Mouse (Mus musculus): ENCODE measurements around the gene H2-Q1. TPM values are rescaled to one million over a fixed set of nuclear protein-coding genes. Genes with fewer than 3 reads are reported as not detected.
"Not testable (repeated sequence)": the region's sequence is repeated elsewhere in the genome, so short reads cannot be mapped to it uniquely, and the experiment has no call there.

Gene H2-Q1
- total RNA-seq (2021): under 1 TPM; 0.67 to 0.81 TPM

DNA sequence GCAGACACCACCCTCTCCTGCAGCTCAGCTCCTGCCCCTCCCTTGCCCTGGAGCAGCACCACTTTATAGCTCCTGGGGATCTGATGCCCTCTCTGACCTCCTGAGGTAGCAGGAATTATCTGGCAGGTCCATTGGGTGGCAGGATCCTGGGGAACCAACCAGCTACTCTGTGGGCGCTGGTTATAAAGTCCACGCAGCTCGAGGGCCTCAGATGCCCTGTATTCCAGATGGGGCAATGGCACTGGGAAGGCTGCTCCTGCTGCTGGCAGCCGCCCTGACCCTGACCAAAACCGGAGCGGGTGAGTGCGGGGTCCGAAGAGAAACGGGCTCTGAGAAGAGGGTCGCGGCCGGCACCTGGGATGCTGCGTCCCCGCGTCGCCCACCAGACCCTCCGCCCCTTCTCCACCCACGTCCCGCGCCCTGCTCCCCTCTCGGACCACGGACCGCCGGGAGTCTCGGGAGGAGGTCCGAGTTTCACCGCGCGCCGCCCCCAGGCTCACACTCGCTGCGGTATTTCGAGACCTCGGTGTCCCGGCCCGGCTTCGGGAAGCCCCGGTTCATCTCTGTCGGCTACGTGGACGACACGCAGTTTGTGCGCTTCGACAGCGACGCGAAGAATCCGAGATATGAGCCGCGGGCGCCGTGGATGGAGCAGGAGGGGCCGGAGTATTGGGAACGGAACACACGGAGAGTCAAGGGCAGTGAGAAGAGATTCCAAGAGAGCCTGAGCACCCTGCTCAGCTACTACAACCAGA is at the start of gene H2-Q1:
TSS of gene H2-Q1 (plus strand) at position 79 of the 755 bp plus-strand sequence.
- intact Hi-C loops (cut with DNase I): no loop called here
- DNase-seq (ENCODE audit: extremely low spot score in 1 of 2, low spot score in 2 of 2): no peak

DNA sequence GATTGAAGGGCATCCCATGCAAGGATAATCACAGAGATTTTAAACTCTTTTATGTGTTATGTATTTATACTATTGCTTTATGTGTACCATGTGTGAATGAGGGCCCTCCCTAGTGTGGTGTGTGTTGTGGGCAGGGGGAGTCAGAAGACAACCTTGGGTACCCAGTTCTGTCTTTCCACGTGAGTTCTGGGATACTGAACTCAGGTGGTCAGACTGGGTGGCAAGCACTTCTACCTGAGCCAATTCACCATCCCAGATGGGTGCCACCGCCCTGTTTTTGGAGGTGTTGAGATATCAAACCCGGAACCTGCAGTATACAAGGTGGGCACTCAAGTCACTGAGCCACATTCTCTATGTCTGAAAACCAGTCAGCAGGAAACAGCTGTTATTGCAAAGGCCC is 48.0 kb upstream of the H2-Q1 start:
- no peak for DNase-seq (ENCODE audit: extremely low spot score in 1 of 2, low spot score in 2 of 2)
- intact Hi-C loops (cut with DNase I): no loop called here

DNA sequence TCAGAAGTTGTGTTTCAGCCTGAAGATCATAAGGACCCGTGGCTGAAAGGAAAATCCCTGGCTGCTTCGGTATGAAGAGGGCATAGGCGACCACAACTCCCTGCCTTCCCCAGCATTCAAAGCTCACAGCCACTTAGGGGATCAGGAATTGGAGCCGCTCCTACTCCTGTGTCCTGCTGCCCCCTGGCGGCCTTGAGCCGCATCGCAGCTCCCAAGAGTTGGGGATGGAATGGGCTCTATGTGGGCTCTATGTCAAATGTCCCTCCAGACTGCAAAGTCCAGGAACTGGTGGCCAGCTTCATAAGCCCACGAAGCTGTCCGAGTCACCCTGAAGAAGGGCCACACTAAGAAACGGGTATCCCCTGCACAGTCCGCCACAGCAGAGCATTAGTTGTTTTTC is 45.4 kb upstream of the H2-Q1 start:
- DNase-seq (ENCODE audit: extremely low spot score in 1 of 2, low spot score in 2 of 2): peak; percentile 71 to 86
- intact Hi-C loops (cut with DNase I): loop anchor here (2.0 to 5.0 kb wide), 2 partner anchors 16 to 1262 kb away; no protein-coding TSS in a partner anchor

DNA sequence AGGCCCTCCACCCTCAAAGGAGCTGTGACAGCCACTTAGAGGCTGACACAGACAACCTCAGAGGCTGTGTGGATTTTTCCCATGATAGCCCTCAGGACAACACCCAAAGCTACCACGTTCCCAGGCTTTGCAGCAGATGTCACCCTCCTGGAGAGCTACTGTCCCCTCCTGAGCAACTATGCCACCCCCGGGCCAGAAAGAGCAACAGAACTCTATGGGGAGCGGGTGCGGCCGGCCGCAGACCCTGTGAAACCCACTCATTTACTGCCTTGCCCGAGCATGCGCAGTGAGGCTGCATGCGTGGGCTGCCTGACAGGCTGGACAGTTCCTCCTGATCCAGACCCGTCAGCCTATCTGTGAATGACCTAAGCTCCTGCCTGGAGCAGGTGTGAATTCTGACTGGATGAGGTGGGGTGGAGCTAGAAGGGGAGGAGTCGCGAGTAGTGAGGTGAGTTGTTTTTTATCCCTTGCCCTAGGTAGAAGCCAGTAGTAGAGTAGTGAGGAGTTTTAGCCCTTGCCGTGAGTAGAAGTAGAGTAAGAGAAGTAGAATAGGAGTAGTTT is 43.8 kb upstream of the H2-Q1 start:
- DNase-seq (ENCODE audit: extremely low spot score in 1 of 2, low spot score in 2 of 2): no peak
- intact Hi-C loops (cut with DNase I): loop anchor here (5.0 kb wide), 1 partner anchor 1264 kb away; no protein-coding TSS in a partner anchor

DNA sequence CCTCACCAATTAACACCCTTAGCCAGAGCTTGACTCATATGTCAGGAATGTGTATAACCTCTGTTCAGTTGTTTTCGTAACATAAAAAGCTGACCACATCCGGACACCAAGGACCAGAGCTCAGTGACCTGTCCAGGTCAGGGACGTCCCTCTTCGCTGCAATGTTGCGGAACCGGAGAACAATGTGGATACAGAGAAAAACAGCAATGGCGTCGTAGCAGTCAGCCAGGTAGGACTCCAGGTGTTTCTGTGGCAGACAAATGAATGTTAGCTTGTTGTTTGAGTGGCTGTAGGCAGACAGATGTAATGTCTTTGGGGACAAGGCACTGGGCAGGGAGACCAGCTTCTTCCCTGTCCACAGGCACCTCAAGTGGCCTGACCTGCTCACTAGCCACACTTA is 42.2 kb upstream of the H2-Q1 start:
- no peak for DNase-seq (ENCODE audit: extremely low spot score in 1 of 2, low spot score in 2 of 2)
- intact Hi-C loops (cut with DNase I): loop anchor here (2.0 to 5.0 kb wide), 2 partner anchors 1266 to 1317 kb away; no protein-coding TSS in a partner anchor

DNA sequence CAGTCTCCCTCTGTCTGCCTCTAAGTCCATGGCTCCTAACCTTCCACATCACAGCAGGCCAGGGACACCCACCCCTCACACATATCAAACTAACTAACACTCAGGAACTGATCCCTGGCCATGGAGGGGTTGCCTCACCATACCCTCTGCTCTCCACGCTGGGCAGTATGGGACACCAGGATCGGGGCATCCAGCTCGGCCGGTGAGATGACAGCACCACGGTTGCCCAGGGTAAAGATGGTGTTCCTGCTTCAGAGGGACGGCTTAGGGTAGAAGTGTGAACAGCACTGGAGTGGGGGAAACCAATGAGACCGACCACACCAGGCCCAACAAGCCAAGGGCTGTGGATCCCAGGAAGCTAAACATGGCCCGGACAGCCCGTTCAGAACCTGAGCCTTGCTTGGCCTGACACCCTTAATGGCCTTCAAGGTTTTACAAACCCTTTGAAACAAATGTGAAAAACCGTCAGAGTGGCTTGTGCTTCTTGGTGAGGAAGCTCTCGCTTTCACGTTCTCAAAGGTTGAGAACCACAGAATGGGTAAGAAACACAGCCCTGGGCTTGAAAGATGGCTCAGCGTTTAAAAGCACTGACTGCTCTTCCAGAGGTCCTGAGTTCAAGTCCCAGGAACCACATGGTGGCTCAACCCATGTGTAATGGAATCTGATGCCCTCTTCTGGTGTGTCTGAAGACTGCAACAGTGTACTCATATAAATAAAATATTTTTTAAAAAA is 41.1 kb upstream of the H2-Q1 start:
- DNase-seq (ENCODE audit: extremely low spot score in 1 of 2, low spot score in 2 of 2): no peak
- intact Hi-C loops (cut with DNase I): loop anchor here (2.0 to 5.0 kb wide), 2 partner anchors 1267 to 1318 kb away; no protein-coding TSS in a partner anchor

DNA sequence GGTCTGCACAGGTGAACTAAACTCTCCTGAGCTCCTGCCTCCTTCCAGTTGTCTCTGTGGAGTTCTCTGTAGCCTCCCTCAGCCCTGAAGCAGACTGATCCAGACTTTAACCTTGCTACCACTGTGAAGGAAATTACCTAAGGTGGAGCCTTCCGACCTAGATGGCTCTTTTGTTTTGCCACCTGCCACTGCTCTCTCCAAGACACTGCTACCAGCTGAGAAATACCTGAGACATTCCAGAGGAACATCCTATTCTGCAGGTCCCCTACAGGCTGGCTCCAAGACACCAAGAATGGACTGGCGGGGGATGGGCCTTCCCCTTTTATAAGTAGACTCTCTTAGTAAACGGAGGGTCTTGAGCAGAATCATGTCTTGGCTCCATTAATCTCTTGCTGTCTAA is 39.9 kb upstream of the H2-Q1 start:
- intact Hi-C loops (cut with DNase I): no loop called here
- no peak for DNase-seq (ENCODE audit: extremely low spot score in 1 of 2, low spot score in 2 of 2)

DNA sequence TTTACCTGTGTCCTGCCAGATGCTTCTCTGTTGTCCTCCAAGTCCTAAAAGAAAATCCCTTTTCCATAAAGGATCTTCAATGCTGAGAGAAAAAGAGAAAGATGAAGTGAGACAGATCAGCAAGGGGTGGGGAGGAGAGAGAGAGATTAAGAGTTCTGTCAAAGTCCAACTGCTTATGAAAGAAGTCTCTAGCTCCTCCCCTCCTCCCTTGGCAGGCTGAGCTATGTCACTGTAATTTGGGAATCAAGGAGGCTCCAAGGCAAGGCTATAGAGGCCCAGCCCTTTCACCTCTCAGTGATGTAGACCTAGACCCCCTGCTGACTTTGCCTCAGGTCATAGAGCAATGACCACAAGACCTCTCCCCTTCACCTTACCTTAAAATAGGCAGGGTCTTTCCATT is 34.8 kb upstream of the H2-Q1 start:
- intact Hi-C loops (cut with DNase I): no loop called here

DNA sequence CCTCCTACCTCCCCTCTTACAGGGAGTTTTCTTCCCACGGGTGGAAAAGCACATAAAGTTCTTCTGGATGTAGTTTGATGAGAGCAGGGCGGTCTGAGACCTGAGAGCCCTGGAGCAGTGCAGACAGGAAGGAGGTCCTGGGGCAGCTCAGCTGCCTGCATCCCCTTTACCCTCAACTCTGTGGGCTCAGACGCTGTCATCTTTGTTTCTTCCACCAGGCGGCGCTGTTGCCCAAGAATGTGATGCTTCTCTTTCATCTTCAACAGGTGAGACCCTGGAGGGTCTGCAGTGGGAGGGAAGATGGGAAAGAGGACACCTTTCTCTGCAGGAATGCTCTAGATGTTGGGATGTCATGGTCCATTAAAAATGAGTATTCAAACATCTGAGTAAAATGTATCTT is 24.4 kb upstream of the H2-Q1 start:
- DNase-seq (ENCODE audit: extremely low spot score in 1 of 2, low spot score in 2 of 2): peak in 1 of 2 experiments; percentile 21
- intact Hi-C loops (cut with DNase I): not testable (repeated sequence)

More for the DNA sequence above, 34.8 kb upstream of the H2-Q1 start:
- DNase-seq (ENCODE audit: extremely low spot score in 1 of 2, low spot score in 2 of 2): no peak

DNA sequence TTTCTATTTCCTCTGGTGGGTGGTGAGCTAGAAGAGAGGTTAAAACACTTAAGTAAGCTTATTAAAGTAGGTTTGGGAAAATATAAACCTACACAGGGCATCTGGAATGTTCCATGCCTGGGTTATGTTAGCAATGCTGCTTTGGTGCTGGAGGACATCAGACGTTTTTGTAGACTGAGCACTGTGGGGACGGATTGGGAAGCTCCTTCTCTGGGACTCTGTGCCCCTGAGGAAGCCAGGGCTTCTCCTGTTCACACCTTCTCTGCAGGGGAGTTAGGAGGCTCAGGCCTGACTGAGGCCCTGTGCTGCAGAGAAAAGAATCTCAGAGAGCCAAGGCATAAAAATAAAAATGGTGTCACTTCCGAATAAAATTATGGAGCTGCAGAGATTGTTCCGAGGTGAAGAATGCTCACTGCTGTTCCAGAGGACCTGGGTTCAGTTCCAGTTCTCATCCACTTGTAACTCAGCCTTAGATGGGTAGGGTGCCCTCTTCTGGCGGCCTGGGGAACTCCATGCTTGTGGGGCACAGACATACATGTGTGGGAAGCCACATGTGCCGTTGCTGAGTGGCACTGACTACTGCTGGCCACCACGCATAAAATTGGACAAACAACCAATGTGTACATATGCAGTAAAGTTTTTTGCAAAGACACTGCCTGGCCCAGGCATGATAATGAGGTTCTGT is 19.8 kb upstream of the H2-Q1 start:
- DNase-seq (ENCODE audit: extremely low spot score in 1 of 2, low spot score in 2 of 2): not testable (repeated sequence)
- intact Hi-C loops (cut with DNase I): loop anchor here (5.0 kb wide), 1 partner anchor 38 kb away; the partner anchor contains the start of gene H2-D1

DNA sequence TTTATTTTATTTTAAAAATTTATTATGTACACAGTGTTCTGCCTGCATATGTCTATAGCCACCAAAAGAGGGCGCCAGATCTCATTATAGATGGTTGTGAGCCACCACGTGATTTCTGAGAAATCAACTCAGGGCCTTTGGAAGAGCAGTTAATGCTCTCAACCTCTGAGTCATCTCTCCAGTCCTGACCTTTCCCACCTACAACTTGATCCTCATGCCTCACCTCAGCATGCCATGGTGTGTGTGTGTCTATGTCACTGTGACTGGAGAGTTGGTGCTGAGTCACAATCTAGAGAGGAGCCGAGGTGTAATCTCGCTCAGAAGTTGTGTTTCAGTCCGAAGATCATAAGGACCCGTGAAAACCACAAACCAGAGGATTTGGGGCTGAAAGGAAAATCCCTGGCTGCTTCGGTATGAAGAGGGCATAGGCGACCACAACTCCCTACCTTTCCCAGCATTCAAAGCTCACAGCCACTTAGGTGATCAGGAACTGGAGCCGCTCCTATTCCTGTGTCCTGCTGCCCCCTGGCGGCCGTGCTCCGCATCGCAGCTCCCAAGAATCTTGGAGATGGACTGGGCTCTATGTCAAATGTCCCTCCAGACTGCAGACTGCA is 18.5 kb upstream of the H2-Q1 start:
- intact Hi-C loops (cut with DNase I): loop anchor here (5.0 kb wide), 1 partner anchor 39 kb away; the partner anchor contains the start of gene H2-D1

DNA sequence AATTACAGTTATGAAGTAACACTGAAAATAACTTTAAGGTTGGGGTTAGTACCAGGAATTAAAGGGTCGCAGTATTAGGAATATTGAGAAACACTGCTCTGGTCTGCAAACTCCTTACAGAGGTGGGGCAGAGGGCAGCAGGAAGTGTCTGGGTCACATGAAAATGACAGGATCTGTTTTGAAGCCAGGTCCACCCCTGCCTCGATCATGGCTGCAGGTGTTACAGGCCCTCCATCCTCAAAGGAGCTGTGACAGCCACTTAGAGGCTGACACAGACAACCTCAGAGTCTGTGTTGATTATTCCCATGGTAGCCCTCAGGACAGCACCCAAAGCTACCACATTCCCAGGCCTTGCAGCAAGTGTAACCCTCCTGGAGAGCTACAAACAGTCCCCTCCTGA is 16.9 kb upstream of the H2-Q1 start:
- intact Hi-C loops (cut with DNase I): loop anchor here (5.0 kb wide), 1 partner anchor 41 kb away; the partner anchor contains the start of gene H2-D1

More for the DNA sequence above, 18.5 kb upstream of the H2-Q1 start:
- peak; percentile 72 to 89 for DNase-seq (ENCODE audit: extremely low spot score in 1 of 2, low spot score in 2 of 2)

DNA sequence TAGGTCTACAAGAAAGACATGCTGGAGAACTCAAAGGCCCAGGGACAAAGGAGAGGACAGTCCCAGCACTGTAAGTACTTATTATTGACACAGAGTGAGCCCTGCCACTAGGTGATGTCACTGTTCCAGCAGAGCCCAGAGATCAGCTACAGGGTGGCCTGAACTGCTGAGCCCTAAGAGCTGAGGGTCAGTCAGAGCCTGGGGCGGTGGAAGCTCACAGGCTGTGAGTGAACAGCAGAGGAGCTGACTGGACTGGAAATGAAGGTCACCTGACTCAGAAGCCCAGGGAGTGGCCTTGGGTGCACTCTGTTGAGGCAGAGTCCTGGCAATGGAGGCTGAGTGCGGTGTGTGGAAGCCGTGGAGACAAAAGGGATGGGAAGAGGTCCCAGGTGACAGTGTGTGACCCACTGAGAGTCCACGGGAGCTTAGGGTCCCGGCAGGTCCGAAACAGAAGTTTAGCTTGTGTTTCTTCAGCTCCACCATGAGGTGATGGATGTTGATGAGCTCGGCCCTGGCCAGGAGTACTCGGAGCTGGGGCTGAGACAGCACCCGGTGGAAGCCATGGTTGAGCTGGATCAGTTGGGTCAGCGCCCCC is 16.4 kb upstream of the H2-Q1 start:
- DNase-seq (ENCODE audit: extremely low spot score in 1 of 2, low spot score in 2 of 2): no peak
- intact Hi-C loops (cut with DNase I): loop anchor here (5.0 kb wide), 1 partner anchor 42 kb away; the partner anchor contains the start of gene H2-D1

More for the DNA sequence above, 16.9 kb upstream of the H2-Q1 start:
- no peak for DNase-seq (ENCODE audit: extremely low spot score in 1 of 2, low spot score in 2 of 2)

DNA sequence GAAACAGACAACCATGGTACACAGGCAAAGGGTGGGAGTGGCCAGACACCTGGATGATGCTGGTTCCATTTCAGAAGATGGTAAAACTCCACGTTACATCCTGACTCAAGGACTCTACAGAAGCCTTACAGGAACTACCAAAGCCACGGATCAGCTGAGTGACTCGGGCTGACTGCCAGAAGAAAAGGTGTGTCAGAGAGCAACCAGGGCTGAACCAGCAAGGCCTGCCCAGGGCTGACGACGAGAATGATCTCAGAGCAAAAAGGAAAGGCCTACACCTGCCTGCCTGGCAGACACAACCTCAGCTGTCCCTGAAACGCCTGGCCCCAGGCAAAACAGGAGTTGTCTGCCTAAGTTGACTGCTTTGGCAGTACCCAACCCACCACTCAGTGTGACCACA is 15.7 kb upstream of the H2-Q1 start:
- intact Hi-C loops (cut with DNase I): loop anchor here (5.0 kb wide), 1 partner anchor 42 kb away; the partner anchor contains the start of gene H2-D1
- no peak for DNase-seq (ENCODE audit: extremely low spot score in 1 of 2, low spot score in 2 of 2)

DNA sequence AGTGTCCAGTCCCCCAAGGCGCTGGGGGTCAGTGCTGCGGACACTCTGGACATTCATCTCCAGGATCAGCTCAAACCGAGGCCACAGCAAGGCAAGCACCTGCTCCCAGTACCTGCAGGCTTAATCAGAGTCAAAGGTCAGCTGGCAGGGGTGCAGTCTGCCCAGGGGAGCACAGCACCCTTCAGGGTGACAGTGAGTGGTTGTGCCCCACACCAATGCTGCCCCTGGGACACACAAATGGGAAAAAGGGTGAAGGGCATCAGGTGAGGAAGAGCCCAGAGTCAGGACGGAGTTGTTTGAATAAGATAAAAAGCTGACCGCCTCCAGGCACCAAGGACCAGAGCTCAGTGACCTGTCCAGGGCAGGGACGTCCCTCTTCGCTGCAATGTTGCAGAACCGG is 15.3 kb upstream of the H2-Q1 start:
- intact Hi-C loops (cut with DNase I): loop anchor here (5.0 kb wide), 1 partner anchor 43 kb away; the partner anchor contains the start of gene H2-D1

DNA sequence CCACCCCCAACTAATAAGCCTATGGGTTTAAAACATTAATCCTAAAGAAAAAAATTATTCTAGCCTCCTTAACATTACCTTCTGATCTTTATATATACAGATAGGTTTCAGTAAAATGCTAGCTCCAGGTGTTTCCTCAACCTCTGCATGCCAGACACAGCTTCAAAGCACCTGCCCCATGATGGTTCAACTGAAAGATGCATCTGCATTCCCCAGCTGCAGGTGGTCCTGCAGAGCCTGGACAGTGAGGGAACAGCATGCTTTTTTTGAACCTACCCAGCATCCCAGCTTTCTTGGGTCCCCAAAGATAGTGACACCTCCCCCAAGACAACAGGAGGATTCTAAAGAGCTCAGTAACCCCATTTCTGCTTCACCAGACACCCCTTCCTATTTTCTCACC is 1.5 kb upstream of the H2-Q1 start:
- intact Hi-C loops (cut with DNase I): loop anchor here (5.0 kb wide), 1 partner anchor 39 kb away; no protein-coding TSS in a partner anchor
- no peak for DNase-seq (ENCODE audit: extremely low spot score in 1 of 2, low spot score in 2 of 2)

More for the DNA sequence above, 15.3 kb upstream of the H2-Q1 start:
- not testable (repeated sequence) for DNase-seq (ENCODE audit: extremely low spot score in 1 of 2, low spot score in 2 of 2)

DNA sequence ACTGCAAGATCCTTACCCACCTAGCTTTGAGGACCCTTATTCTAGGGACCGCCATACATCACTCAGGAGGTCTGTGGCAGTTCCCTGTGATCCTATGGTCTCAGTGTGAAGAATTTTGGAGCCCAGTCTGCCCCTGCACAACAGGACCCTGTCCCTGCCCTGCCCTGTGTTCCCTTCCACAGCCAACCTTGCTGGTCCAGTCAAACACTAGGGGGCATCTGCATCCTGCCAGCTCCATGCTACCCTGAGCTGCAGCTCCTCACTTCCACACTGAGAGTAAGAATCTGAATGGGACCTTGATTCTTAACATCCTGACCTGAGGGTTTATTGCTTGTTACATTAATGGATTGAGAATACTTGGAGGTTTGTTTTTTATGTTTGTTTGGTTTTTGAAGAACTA is 4.9 kb downstream of the H2-Q1 start:
- intact Hi-C loops (cut with DNase I); DNase-seq (ENCODE audit: extremely low spot score in 1 of 2, low spot score in 2 of 2): not testable (repeated sequence)

DNA sequence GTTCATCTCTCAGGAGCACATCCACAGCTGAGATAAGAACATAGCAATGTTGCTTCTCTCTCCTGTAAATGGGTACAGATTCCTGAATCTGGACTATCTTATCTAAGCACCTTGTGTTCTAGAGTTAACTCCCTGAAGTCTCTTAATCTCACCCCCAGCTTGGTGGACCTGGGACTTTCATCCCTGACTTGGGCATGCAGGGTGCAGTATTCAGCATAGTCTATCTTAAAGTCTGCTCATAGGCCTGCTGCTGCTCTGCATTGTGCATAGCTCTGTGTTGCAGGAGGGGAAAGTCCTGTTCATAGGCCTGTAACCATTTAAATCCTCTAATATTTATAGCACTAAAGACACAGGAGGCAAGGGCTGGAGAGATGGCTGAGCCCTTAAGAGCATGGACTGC is 5.8 kb downstream of the H2-Q1 start:
- DNase-seq (ENCODE audit: extremely low spot score in 1 of 2, low spot score in 2 of 2); intact Hi-C loops (cut with DNase I): not testable (repeated sequence)
